Mouse (Mus musculus) erythroblast, embryonic 14.5 days (primary cell): Measurements from ENCODE around the gene Ecd.

Source experiments
- GATA1 ChIP-seq: IDR thresholded peaks from 2 replicates; pipeline ENCODE4 v1.6.1; 2012; ENCODE audit warnings: low read length, inconsistent platforms, mixed read lengths
- TAL1 ChIP-seq: IDR thresholded peaks from 3 replicates; pipeline ENCODE4 v1.6.1; 2012; ENCODE audit warnings: low read length, inconsistent platforms, mixed read lengths

DNA sequence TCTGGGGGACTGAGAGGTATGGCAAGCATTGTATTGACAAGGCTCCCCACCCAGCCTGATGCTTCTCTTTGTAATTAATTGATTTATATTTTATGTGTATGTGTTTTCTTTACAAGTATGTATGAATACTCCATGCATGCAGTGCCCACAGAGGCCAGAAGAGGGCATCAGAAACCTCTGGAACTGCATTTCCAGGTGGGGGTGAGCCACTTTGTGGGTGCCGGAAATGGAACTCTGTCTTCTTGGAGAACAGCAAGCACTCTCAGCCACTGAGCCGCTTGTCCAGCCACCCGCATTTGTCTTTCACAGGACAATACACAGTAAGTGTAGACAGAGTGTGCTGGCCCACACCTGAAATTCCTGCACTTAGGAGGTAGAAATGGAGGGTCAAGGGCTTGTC lies 28.5 kb downstream of the Ecd start:
- TF ChIP-seq GATA1, result no peak
- TF ChIP-seq TAL1, result no peak
